Mouse (Mus musculus): ENCODE results near the gene Col5a3. TPM values are rescaled to one million over a fixed set of nuclear protein-coding genes. Genes with fewer than 3 reads are reported as not detected.

Col5a3 gene
- polyA plus RNA-seq, 1 experiment from 2014 or later, result not detected

- Histone ChIP-seq H3K36me3 (ENCODE audit: control insufficient read depth, insufficient read depth, low read length) (no peaks in the 10 kb centered on the region), H3K9me3 (replicated peaks; ENCODE audit: control insufficient read depth, low read length) (no peaks in the 10 kb centered on the region), H3K9ac (ENCODE audit: low read depth, low read length) (no peak within 1 kb of the TSS), H3K4me1 (ENCODE audit: control insufficient read depth, insufficient read depth, low read length) (peaks cover 7% of the 10 kb centered on the region), H3K4me3 (ENCODE audit: low read depth, low read length) (no peak within 1 kb of the TSS), H3K4me2 (no peak within 1 kb of the TSS), H3K27ac (ENCODE audit: low read depth, low read length) (no peak within 1 kb of the TSS), H3K27me3 (ENCODE audit: control insufficient read depth, insufficient read depth, low read length) (peaks cover 11% of the 10 kb centered on the region; the same call in 1 of the 2 replicates)
- 75% methylated on average over 6 of the region's 6 CpGs for WGBS (ENCODE audit: insufficient replicate concordance)
- ATAC-seq (replicated peaks; ENCODE audit: insufficient number of reproducible peaks, low FRiP score, low TSS enrichment), result no peak
Observed at GRCm38 (mm10) chr9:20818236-20818635, 3.4 kb upstream of the Col5a3 start, which contains the start of gene Rdh8. Gene Rdh8 (plus strand): TSS chr9:20818503.

GRCm38 (mm10) chr9:20812537-20813271 is 2.2 kb downstream of the Col5a3 start:
- 12% methylated on average over 19 of the region's 19 CpGs for WGBS (ENCODE audit: insufficient replicate concordance)
- Histone ChIP-seq H3K9ac (ENCODE audit: low read depth, low read length) (no peak overlapping the region), H3K9me3 (replicated peaks; ENCODE audit: control insufficient read depth, low read length) (no peaks in the 10 kb centered on the region), H3K27me3 (ENCODE audit: control insufficient read depth, insufficient read depth, low read length) (peaks cover 17% of the 10 kb centered on the region), H3K4me2 (peak overlapping the region; percentile 22; the same call in 1 of the 2 replicates), H3K4me3 (ENCODE audit: low read depth, low read length) (no peak overlapping the region), H3K4me1 (ENCODE audit: control insufficient read depth, insufficient read depth, low read length) (peaks cover 7% of the 10 kb centered on the region), H3K27ac (ENCODE audit: low read depth, low read length) (no peak overlapping the region), H3K36me3 (ENCODE audit: control insufficient read depth, insufficient read depth, low read length) (no peaks in the 10 kb centered on the region)
- no peak for ATAC-seq (replicated peaks; ENCODE audit: insufficient number of reproducible peaks, low FRiP score, low TSS enrichment)

- no peak for ATAC-seq (replicated peaks; ENCODE audit: insufficient number of reproducible peaks, low FRiP score, low TSS enrichment)
- WGBS (ENCODE audit: insufficient replicate concordance), result 60% methylated on average over 1 of the region's 1 CpGs
Observed at GRCm38 (mm10) chr9:20810773-20811172, 4.1 kb downstream of the Col5a3 start.

GRCm38 (mm10) chr9:20810271-20810670 is 4.6 kb downstream of the Col5a3 start:
- Histone ChIP-seq H3K4me3 (ENCODE audit: low read depth, low read length) (no peak overlapping the region), H3K9ac (ENCODE audit: low read depth, low read length) (no peak overlapping the region), H3K27ac (ENCODE audit: low read depth, low read length) (no peak overlapping the region), H3K9me3 (replicated peaks; ENCODE audit: control insufficient read depth, low read length) (no peaks in the 10 kb centered on the region), H3K4me2 (no peak overlapping the region), H3K4me1 (ENCODE audit: control insufficient read depth, insufficient read depth, low read length) (peaks cover 7% of the 10 kb centered on the region), H3K27me3 (ENCODE audit: control insufficient read depth, insufficient read depth, low read length) (peaks cover 14% of the 10 kb centered on the region), H3K36me3 (ENCODE audit: control insufficient read depth, insufficient read depth, low read length) (no peaks in the 10 kb centered on the region)
- WGBS (ENCODE audit: insufficient replicate concordance), result 36% methylated on average over 4 of the region's 4 CpGs
- ATAC-seq (replicated peaks; ENCODE audit: insufficient number of reproducible peaks, low FRiP score, low TSS enrichment), result no peak

More at GRCm38 (mm10) chr9:20810773-20811172, 4.1 kb downstream of the Col5a3 start:
- Histone ChIP-seq H3K9me3 (replicated peaks; ENCODE audit: control insufficient read depth, low read length) (no peaks in the 10 kb centered on the region), H3K4me1 (ENCODE audit: control insufficient read depth, insufficient read depth, low read length) (peaks cover 7% of the 10 kb centered on the region), H3K36me3 (ENCODE audit: control insufficient read depth, insufficient read depth, low read length) (no peaks in the 10 kb centered on the region), H3K27ac (ENCODE audit: low read depth, low read length) (no peak overlapping the region), H3K27me3 (ENCODE audit: control insufficient read depth, insufficient read depth, low read length) (peaks cover 15% of the 10 kb centered on the region), H3K4me3 (ENCODE audit: low read depth, low read length) (no peak overlapping the region), H3K9ac (ENCODE audit: low read depth, low read length) (no peak overlapping the region), H3K4me2 (no peak overlapping the region)

GRCm38 (mm10) chr9:20805706-20806105 is 9.2 kb downstream of the Col5a3 start:
- H3K27ac ChIP-seq (ENCODE audit: low read depth, low read length), result no peak overlapping the region
- H3K4me1 ChIP-seq (ENCODE audit: control insufficient read depth, insufficient read depth, low read length), result no peaks in the 10 kb centered on the region
- ATAC-seq (replicated peaks; ENCODE audit: insufficient number of reproducible peaks, low FRiP score, low TSS enrichment), result no peak
- H3K9me3 ChIP-seq (replicated peaks; ENCODE audit: control insufficient read depth, low read length), result peaks cover 4% of the 10 kb centered on the region; the same call in 1 of the 2 replicates
- no peaks in the 10 kb centered on the region; the same call in 1 of the 2 replicates for H3K27me3 ChIP-seq (ENCODE audit: control insufficient read depth, insufficient read depth, low read length)
- H3K4me3 ChIP-seq (ENCODE audit: low read depth, low read length), result no peak overlapping the region
- H3K9ac ChIP-seq (ENCODE audit: low read depth, low read length), result no peak overlapping the region
- no peak overlapping the region for H3K4me2 ChIP-seq
- 45% methylated on average over 5 of the region's 5 CpGs for WGBS (ENCODE audit: insufficient replicate concordance)
- no peaks in the 10 kb centered on the region for H3K36me3 ChIP-seq (ENCODE audit: control insufficient read depth, insufficient read depth, low read length)

GRCm38 (mm10) chr9:20805159-20805495 is 9.7 kb downstream of the Col5a3 start:
- Histone ChIP-seq H3K27me3 (ENCODE audit: control insufficient read depth, insufficient read depth, low read length) (no peaks in the 10 kb centered on the region; the same call in 1 of the 2 replicates), H3K27ac (ENCODE audit: low read depth, low read length) (no peak overlapping the region), H3K4me2 (no peak overlapping the region), H3K36me3 (ENCODE audit: control insufficient read depth, insufficient read depth, low read length) (no peaks in the 10 kb centered on the region), H3K4me3 (ENCODE audit: low read depth, low read length) (no peak overlapping the region), H3K9me3 (replicated peaks; ENCODE audit: control insufficient read depth, low read length) (peaks cover 4% of the 10 kb centered on the region; the same call in 1 of the 2 replicates), H3K9ac (ENCODE audit: low read depth, low read length) (no peak overlapping the region), H3K4me1 (ENCODE audit: control insufficient read depth, insufficient read depth, low read length) (no peaks in the 10 kb centered on the region)
- no peak for ATAC-seq (replicated peaks; ENCODE audit: insufficient number of reproducible peaks, low FRiP score, low TSS enrichment)
- WGBS (ENCODE audit: insufficient replicate concordance), result 83% methylated on average over 3 of the region's 3 CpGs

- peaks cover 4% of the 10 kb centered on the region; the same call in 1 of the 2 replicates for H3K9me3 ChIP-seq (replicated peaks; ENCODE audit: control insufficient read depth, low read length)
- H3K27me3 ChIP-seq (ENCODE audit: control insufficient read depth, insufficient read depth, low read length), result no peaks in the 10 kb centered on the region; the same call in 1 of the 2 replicates
- no peak overlapping the region for H3K4me3 ChIP-seq (ENCODE audit: low read depth, low read length)
- H3K4me2 ChIP-seq, result no peak overlapping the region
- H3K36me3 ChIP-seq (ENCODE audit: control insufficient read depth, insufficient read depth, low read length), result no peaks in the 10 kb centered on the region
- no peak overlapping the region for H3K27ac ChIP-seq (ENCODE audit: low read depth, low read length)
- no peaks in the 10 kb centered on the region for H3K4me1 ChIP-seq (ENCODE audit: control insufficient read depth, insufficient read depth, low read length)
- no peak for ATAC-seq (replicated peaks; ENCODE audit: insufficient number of reproducible peaks, low FRiP score, low TSS enrichment)
- WGBS (ENCODE audit: insufficient replicate concordance), result 66% methylated on average over 13 of the region's 13 CpGs
- no peak overlapping the region for H3K9ac ChIP-seq (ENCODE audit: low read depth, low read length)
Observed at GRCm38 (mm10) chr9:20804266-20805158, 10.4 kb downstream of the Col5a3 start.

GRCm38 (mm10) chr9:20794108-20794806 is 20.6 kb downstream of the Col5a3 start:
- no peaks in the 10 kb centered on the region; the same call in 1 of the 2 replicates for H3K27me3 ChIP-seq (ENCODE audit: control insufficient read depth, insufficient read depth, low read length)
- no peak overlapping the region for H3K9ac ChIP-seq (ENCODE audit: low read depth, low read length)
- 0 out of 2 replicates have a peak, but pooled peaks have one; percentile 35 for ATAC-seq (replicated peaks; ENCODE audit: insufficient number of reproducible peaks, low FRiP score, low TSS enrichment)
- H3K9me3 ChIP-seq (replicated peaks; ENCODE audit: control insufficient read depth, low read length), result no peaks in the 10 kb centered on the region
- H3K4me3 ChIP-seq (ENCODE audit: low read depth, low read length), result no peak overlapping the region
- no peak overlapping the region for H3K27ac ChIP-seq (ENCODE audit: low read depth, low read length)
- no peak overlapping the region for H3K4me2 ChIP-seq
- WGBS (ENCODE audit: insufficient replicate concordance), result 20% methylated on average over 7 of the region's 7 CpGs
- no peaks in the 10 kb centered on the region for H3K4me1 ChIP-seq (ENCODE audit: control insufficient read depth, insufficient read depth, low read length)
- no peaks in the 10 kb centered on the region for H3K36me3 ChIP-seq (ENCODE audit: control insufficient read depth, insufficient read depth, low read length)

Data from heart, embryonic 11.5 days (tissue).